Mouse (Mus musculus): ENCODE data around the gene Olfr434. TPM values are rescaled to one million over a fixed set of nuclear protein-coding genes. Genes with fewer than 3 reads are reported as not detected.
"Not testable (repeated sequence)": the region's sequence is repeated elsewhere in the genome, so short reads cannot be mapped to it uniquely, and the experiment has no call there.

Gene Olfr434
- polyA plus RNA-seq, 1 experiment = not detected

GRCm38 (mm10) chr6:43205355-43205754 lies 7.5 kb upstream of the Olfr434 start:
- no peak for TF ChIP-seq TAL1 (IDR thresholded peaks at IDR 0.05; ENCODE audit: low read length)
- TF ChIP-seq GATA1 (IDR thresholded peaks at IDR 0.05; ENCODE audit: low read length) = no peak

GRCm38 (mm10) chr6:43231255-43231654 lies 18.4 kb downstream of the Olfr434 start, which contains the start of gene Olfr47:
Olfr47 (plus strand) TSS chr6:43231529.
- H3K36me3 ChIP-seq (ENCODE audit: control insufficient read depth); H3K9me3 ChIP-seq (ENCODE audit: control insufficient read depth, low read length); H3K4me1 ChIP-seq (ENCODE audit: control insufficient read depth); H3K4me3 ChIP-seq (replicated peaks); H3K27me3 ChIP-seq (ENCODE audit: control insufficient read depth): not testable (repeated sequence)

More at GRCm38 (mm10) chr6:43205355-43205754, 7.5 kb upstream of the Olfr434 start:
- Histone ChIP-seq H3K27me3 (ENCODE audit: control insufficient read depth) (no peaks in the 10 kb centered on the region), H3K36me3 (ENCODE audit: control insufficient read depth) (no peaks in the 10 kb centered on the region), H3K9me3 (ENCODE audit: control insufficient read depth, low read length) (no peaks in the 10 kb centered on the region), H3K4me3 (replicated peaks) (no peak overlapping the region), H3K4me1 (ENCODE audit: control insufficient read depth) (no peaks in the 10 kb centered on the region)

DNA sequence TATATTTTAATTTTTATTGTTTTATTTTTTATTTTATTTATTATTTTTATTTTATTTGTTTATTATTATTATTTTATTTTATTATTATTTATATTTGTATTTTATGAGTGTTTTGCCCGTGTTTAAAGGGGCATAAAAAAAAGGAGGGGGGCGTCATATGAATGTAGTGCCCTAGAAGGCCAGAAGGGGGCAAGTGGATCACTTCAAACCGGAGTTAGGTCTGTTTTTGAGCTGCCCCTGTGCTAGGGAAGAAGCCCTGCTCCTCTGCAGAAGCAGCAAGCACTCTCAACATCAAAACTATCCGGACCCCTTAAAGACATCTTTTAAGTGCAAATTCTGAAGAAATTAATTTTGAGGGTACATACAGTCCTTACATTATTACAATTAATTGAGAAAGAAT lies 29.2 kb downstream of the Olfr434 start:
- H3K9me3 ChIP-seq (ENCODE audit: control insufficient read depth, low read length) = no peaks in the 10 kb centered on the region
- H3K36me3 ChIP-seq (ENCODE audit: control insufficient read depth) = no peaks in the 10 kb centered on the region
- no peak for TF ChIP-seq TAL1 (IDR thresholded peaks at IDR 0.05; ENCODE audit: low read length)
- TF ChIP-seq GATA1 (IDR thresholded peaks at IDR 0.05; ENCODE audit: low read length) = no peak
- H3K27me3 ChIP-seq (ENCODE audit: control insufficient read depth) = no peaks in the 10 kb centered on the region
- H3K4me1 ChIP-seq (ENCODE audit: control insufficient read depth) = no peaks in the 10 kb centered on the region
- no peak overlapping the region for H3K4me3 ChIP-seq (replicated peaks)

- Histone ChIP-seq H3K4me3 (replicated peaks) (no peak overlapping the region), H3K27me3 (ENCODE audit: control insufficient read depth) (no peaks in the 10 kb centered on the region), H3K9me3 (ENCODE audit: control insufficient read depth, low read length) (no peaks in the 10 kb centered on the region), H3K36me3 (ENCODE audit: control insufficient read depth) (no peaks in the 10 kb centered on the region), H3K4me1 (ENCODE audit: control insufficient read depth) (no peaks in the 10 kb centered on the region)
- TF ChIP-seq TAL1 (IDR thresholded peaks at IDR 0.05; ENCODE audit: low read length) (no peak), GATA1 (IDR thresholded peaks at IDR 0.05; ENCODE audit: low read length) (no peak)
Measured at GRCm38 (mm10) chr6:43247396-43247795, 34.6 kb downstream of the Olfr434 start.

GRCm38 (mm10) chr6:43252994-43253393 lies 40.2 kb downstream of the Olfr434 start:
- TF ChIP-seq GATA1 (IDR thresholded peaks at IDR 0.05; ENCODE audit: low read length) = no peak
- no peak for TF ChIP-seq TAL1 (IDR thresholded peaks at IDR 0.05; ENCODE audit: low read length)
- Histone ChIP-seq H3K4me1 (ENCODE audit: control insufficient read depth) (no peaks in the 10 kb centered on the region), H3K27me3 (ENCODE audit: control insufficient read depth) (no peaks in the 10 kb centered on the region), H3K4me3 (replicated peaks) (no peak overlapping the region), H3K36me3 (ENCODE audit: control insufficient read depth) (no peaks in the 10 kb centered on the region), H3K9me3 (ENCODE audit: control insufficient read depth, low read length) (no peaks in the 10 kb centered on the region)

DNA sequence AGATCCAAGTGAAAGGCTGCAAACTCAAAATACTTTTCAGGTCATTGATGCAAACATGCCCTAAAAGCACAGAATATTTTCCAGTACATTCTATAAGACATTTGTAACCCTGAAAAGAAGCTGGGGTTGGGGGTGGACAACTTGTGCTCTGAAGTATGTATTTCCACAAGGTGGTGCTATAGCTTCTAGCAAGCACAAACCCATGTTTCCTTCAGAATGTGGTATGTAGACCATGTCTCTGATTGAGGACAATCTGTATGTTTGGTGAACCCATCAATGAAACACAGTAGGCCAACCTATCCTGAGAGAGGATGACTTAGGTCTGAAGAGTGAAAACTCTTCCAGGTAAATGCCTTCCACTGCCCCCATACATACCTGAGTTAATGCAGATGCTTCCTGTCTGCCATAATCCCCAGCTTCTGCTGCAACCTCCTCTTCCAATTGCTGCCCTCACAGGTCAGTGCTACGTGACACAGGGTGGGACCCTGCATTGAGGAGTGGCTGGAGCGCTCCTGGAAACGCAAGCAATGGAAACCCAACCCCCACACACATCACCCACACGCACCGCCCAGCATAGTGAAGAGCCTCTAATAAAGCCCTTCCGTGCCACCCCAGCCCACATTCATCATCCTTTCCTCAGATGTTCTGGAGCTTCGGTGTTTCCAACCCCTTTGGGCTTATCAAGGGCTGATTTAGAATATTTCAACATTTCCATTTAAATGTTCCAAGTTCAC lies 41.5 kb downstream of the Olfr434 start:
- Histone ChIP-seq H3K4me1 (ENCODE audit: control insufficient read depth) (no peaks in the 10 kb centered on the region), H3K9me3 (ENCODE audit: control insufficient read depth, low read length) (no peaks in the 10 kb centered on the region), H3K27me3 (ENCODE audit: control insufficient read depth) (no peaks in the 10 kb centered on the region), H3K4me3 (replicated peaks) (no peak overlapping the region), H3K36me3 (ENCODE audit: control insufficient read depth) (no peaks in the 10 kb centered on the region)
- TF ChIP-seq GATA1 (IDR thresholded peaks at IDR 0.05; ENCODE audit: low read length) = no peak
- TF ChIP-seq TAL1 (IDR thresholded peaks at IDR 0.05; ENCODE audit: low read length) = no peak

GRCm38 (mm10) chr6:43260756-43261155 lies 47.9 kb downstream of the Olfr434 start:
- Histone ChIP-seq H3K36me3 (ENCODE audit: control insufficient read depth) (no peaks in the 10 kb centered on the region), H3K27me3 (ENCODE audit: control insufficient read depth) (peaks cover 16% of the 10 kb centered on the region), H3K4me1 (ENCODE audit: control insufficient read depth) (no peaks in the 10 kb centered on the region), H3K4me3 (replicated peaks) (no peak overlapping the region), H3K9me3 (ENCODE audit: control insufficient read depth, low read length) (no peaks in the 10 kb centered on the region)
- TF ChIP-seq GATA1 (IDR thresholded peaks at IDR 0.05; ENCODE audit: low read length) (no peak), TAL1 (IDR thresholded peaks at IDR 0.05; ENCODE audit: low read length) (no peak)

DNA sequence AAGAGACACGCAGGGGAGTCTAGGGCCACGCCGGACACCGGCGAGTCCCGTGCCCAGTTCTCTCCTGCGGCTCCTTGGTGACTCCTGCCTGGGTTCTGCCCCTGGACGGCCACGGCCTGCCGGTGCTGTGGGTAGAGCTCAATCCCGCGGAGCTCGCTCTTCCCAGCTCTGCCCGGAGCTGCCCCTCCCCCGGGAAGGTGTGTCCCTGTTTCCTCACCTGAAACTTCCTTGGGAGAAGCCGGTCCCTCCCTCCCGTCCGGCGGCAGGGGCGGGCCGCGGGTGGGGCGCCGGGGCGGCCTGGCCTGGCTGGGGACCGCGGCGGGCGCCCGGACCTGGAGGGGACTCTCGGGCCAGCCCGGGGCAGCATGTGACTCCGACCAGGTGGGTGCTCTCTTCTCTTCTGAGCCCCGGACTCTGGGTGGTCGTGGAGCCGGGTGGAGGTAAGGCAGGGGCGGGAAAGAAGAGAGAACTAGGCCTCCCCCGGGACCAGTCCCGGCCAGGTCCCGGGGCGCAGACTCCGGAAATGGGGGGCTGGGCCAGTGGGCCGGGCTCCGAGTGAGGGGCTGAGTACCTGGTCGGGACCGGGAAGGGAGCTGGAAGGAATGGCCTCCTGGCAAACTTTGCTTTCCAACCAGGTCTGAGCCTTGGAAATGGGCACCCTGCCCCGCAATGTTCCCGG lies 52.7 kb downstream of the Olfr434 start, which contains the start of gene Arhgef5:
TSS of gene Arhgef5 (plus strand) at position 220 of the 679 bp plus-strand sequence.
- Histone ChIP-seq H3K4me1 (ENCODE audit: control insufficient read depth) (no peaks in the 10 kb centered on the region), H3K4me3 (replicated peaks) (peak within 1 kb of the TSS; percentile 44), H3K36me3 (ENCODE audit: control insufficient read depth) (no peaks in the 10 kb centered on the region), H3K27me3 (ENCODE audit: control insufficient read depth) (peaks cover 32% of the 10 kb centered on the region), H3K9me3 (ENCODE audit: control insufficient read depth, low read length) (no peaks in the 10 kb centered on the region)
- no peak for TF ChIP-seq TAL1 (IDR thresholded peaks at IDR 0.05; ENCODE audit: low read length)
- TF ChIP-seq GATA1 (IDR thresholded peaks at IDR 0.05; ENCODE audit: low read length) = no peak

GRCm38 (mm10) chr6:43266356-43266755 lies 53.5 kb downstream of the Olfr434 start:
- peak overlapping the region; percentile 44 for H3K4me3 ChIP-seq (replicated peaks)

More at GRCm38 (mm10) chr6:43266356-43266755, 53.5 kb downstream of the Olfr434 start:
- Histone ChIP-seq H3K4me1 (ENCODE audit: control insufficient read depth) (no peaks in the 10 kb centered on the region), H3K9me3 (ENCODE audit: control insufficient read depth, low read length) (no peaks in the 10 kb centered on the region), H3K36me3 (ENCODE audit: control insufficient read depth) (no peaks in the 10 kb centered on the region), H3K27me3 (ENCODE audit: control insufficient read depth) (peaks cover 32% of the 10 kb centered on the region)
- TF ChIP-seq TAL1 (IDR thresholded peaks at IDR 0.05; ENCODE audit: low read length) = no peak
- no peak for TF ChIP-seq GATA1 (IDR thresholded peaks at IDR 0.05; ENCODE audit: low read length)

Other genes with a start within 250 kb of the Olfr434 start
- 0.03 TPM in 1 of 2 replicates, not detected in the other for gene Olfr441, start 106.7 kb upstream of the Olfr434 start, polyA plus RNA-seq (2012)
- not detected in 2 replicates for gene Olfr237-ps1, start 66.5 kb upstream of the Olfr434 start, polyA plus RNA-seq (2012)
- not detected in 2 replicates for gene Olfr437, start 49.7 kb upstream of the Olfr434 start, polyA plus RNA-seq (2012)
- gene Olfr13, start 40.9 kb upstream of the Olfr434 start, polyA plus RNA-seq (2012) = not detected in 2 replicates
- not detected in 2 replicates for gene Olfr435, start 15.9 kb upstream of the Olfr434 start, polyA plus RNA-seq (2012)
- not detected in 2 replicates for gene Olfr47, start 18.5 kb downstream of the Olfr434 start, polyA plus RNA-seq (2012)
- 0.01 TPM in 1 of 2 replicates, not detected in the other for gene Arhgef5, start 52.6 kb downstream of the Olfr434 start, polyA plus RNA-seq (2012)
- not detected in 2 replicates for gene Nobox, start 96.5 kb downstream of the Olfr434 start, polyA plus RNA-seq (2012)

Data from erythroblast, embryonic 14.5 days (primary cell).